In the genomic region with DNA sequence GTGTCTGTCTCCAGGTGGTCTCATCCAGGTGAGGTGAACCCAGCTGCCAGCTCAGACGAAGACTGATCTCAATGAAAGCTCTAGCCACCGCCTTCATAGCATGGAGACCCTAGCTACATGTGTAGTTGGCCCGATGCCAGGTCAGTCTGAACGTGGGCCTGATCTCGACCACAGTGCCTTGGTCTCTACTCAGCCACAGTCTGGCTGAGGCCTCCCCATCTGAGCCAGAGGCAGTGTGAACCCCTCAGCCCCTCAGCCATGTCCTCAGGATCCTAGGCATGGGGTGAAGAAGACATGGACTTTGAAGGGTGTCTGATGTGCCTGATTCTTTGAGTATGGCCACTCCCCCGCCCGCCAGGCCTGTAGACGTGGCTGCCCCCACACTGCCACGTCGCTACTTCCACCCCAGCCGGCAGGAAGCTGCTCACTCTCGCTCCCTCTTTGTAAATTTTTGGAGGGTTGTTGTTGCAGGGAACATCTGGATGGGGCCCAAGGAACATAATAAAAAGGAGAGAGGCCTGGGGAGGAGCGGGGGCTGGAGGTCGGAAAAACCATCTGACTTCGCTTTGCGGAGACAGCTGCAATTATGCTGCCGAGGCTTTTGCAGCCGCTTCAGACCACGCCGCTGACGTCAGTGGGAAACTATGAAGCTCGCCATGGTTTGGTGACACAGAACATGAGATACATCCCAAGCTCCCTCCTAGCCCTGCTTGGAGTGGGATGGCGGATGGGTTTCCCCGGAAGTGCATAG, we compare ENCODE assay signal across 9 mouse cellular contexts.
DNase-seq lines count a peak whose midpoint lies in the region; ATAC-seq lines count a peak whose summit lies in the region.
"Had no signal": no experiment of that assay in that cellular context is flagged by ENCODE, and none has a peak within 500 bp of the region (broad histone marks: within the 10 kb centered on the region; RNA-seq: fewer than 3 reads in every experiment).

No protein-coding gene starts in this region.

- H3K27ac ChIP-seq in intestine, embryonic 14.5 days (ENCODE audit: low read depth), result peak overlapping the region; percentile 99

- ATAC-seq in intestine, embryonic 14.5 days (replicated peaks; ENCODE audit: low FRiP score, low TSS enrichment, low read depth), result peak; percentile 48
- no peak for ATAC-seq in cerebellum, adult (ENCODE audit: insufficient number of reproducible peaks, low FRiP score, low TSS enrichment)

- DNase-seq in embryo, embryonic 10 days (ENCODE audit: low spot score), result peak; percentile 51
- no peak for DNase-seq in embryo, embryonic 9.5 days (ENCODE audit: extremely low spot score)
- DNase-seq in fibroblast of lung, adult 2 months (ENCODE audit: low read depth), result peak; percentile 93
- DNase-seq in intestine, embryonic 14.5 days (ENCODE audit: low spot score), result peak; percentile 83
- peak; percentile 71 for DNase-seq in lung, postnatal 14 days
- DNase-seq in right cerebral cortex, postnatal 25 days, result no peak
- DNase-seq in frontal cortex, adult 2 months (ENCODE audit: extremely low spot score in 1 of 2, low spot score in 1 of 2), result no peak

- peak overlapping the region; percentile 13; the same call in 1 of the 2 replicates for H3K9ac ChIP-seq in intestine, embryonic 14.5 days (ENCODE audit: low read length)

- H3K9me3 ChIP-seq in intestine, embryonic 14.5 days (ENCODE audit: control insufficient read depth, low read length), result no peaks in the 10 kb centered on the region

- no peaks in the 10 kb centered on the region for H3K36me3 ChIP-seq in intestine, embryonic 14.5 days (ENCODE audit: control insufficient read depth, insufficient read depth, low read length)

- H3K4me2 ChIP-seq in intestine, embryonic 14.5 days (ENCODE audit: low read length), result no peak overlapping the region

- no peaks in the 10 kb centered on the region for H3K27me3 ChIP-seq in intestine, embryonic 14.5 days (replicated peaks; ENCODE audit: control insufficient read depth, insufficient read depth, low read length)

- 34% methylated on average over 24 of the region's 24 CpGs for WGBS in intestine, embryonic 14.5 days

- H3K4me1 ChIP-seq in intestine, embryonic 14.5 days (replicated peaks; ENCODE audit: control insufficient read depth, insufficient read depth, low read length), result peaks cover 45% of the 10 kb centered on the region

- H3K4me3 ChIP-seq in intestine, embryonic 14.5 days (ENCODE audit: low read depth, low read length), result no peak overlapping the region
- H3K4me3 ChIP-seq: erythroblast, embryonic 14.5 days had no signal

Comparison
In these comparisons a context has a peak if more than half of its experiments do, and no peak if none do; other contexts are left out.
1. DNase-seq: peak in embryo, embryonic 10 days (single experiment), fibroblast of lung, adult 2 months (single experiment), intestine, embryonic 14.5 days (single experiment) and lung, postnatal 14 days (single experiment); none in embryo, embryonic 9.5 days (single experiment), right cerebral cortex, postnatal 25 days (single experiment) and frontal cortex, adult 2 months (0 of 2).